In genomic region chr8:71628396-71629095, GRCm38 (mm10) we compare ENCODE assay signal across 8 mouse cellular contexts. TPM values are rescaled to one million over a fixed set of nuclear protein-coding genes. Genes with fewer than 3 reads are reported as not detected.
DNase-seq lines count a peak whose midpoint lies in the region; ATAC-seq and TF ChIP-seq lines count a peak whose summit lies in the region.

No protein-coding gene starts in this region.

- peak overlapping the region; percentile 54 for H3K4me3 ChIP-seq in kidney, embryonic 15.5 days (replicated peaks)
- H3K4me3 ChIP-seq in cortical plate, adult 2 months (ENCODE audit: insufficient read depth, low read length) = peak overlapping the region; percentile 15
- H3K4me3 ChIP-seq in intestine, embryonic 15.5 days (replicated peaks) = peak overlapping the region; percentile 56
- H3K4me3 ChIP-seq in midbrain, postnatal 0 days (ENCODE audit: low read depth, low read length) = peak overlapping the region; percentile 39

- WGBS in kidney, embryonic 15.5 days = 5% methylated on average over 16 of the region's 16 CpGs
- 5% methylated on average over 16 of the region's 16 CpGs for WGBS in intestine, embryonic 15.5 days
- 9% methylated on average over 10 of the region's 16 CpGs for WGBS in midbrain, postnatal 0 days

- H3K4me2 ChIP-seq in kidney, embryonic 15.5 days = peak overlapping the region; percentile 88
- peak overlapping the region; percentile 93 for H3K4me2 ChIP-seq in intestine, embryonic 15.5 days (replicated peaks)
- H3K4me2 ChIP-seq in midbrain, postnatal 0 days (ENCODE audit: low read depth, low read length, poor library complexity, severe bottlenecking) = peak overlapping the region; percentile 84

- peaks cover 30% of the 10 kb centered on the region for H3K27me3 ChIP-seq in kidney, embryonic 15.5 days
- peaks cover 8% of the 10 kb centered on the region for H3K27me3 ChIP-seq in intestine, embryonic 15.5 days (replicated peaks)
- no peaks in the 10 kb centered on the region for H3K27me3 ChIP-seq in midbrain, postnatal 0 days (ENCODE audit: insufficient read depth, low read length)

- no peak for ATAC-seq in kidney, embryonic 15.5 days (replicated peaks; ENCODE audit: low FRiP score)
- ATAC-seq in intestine, embryonic 15.5 days = peak; percentile 0; the same call in 1 of the 2 replicates
- ATAC-seq in midbrain, postnatal 0 days (ENCODE audit: low FRiP score) = no peak

- H3K27ac ChIP-seq in kidney, embryonic 15.5 days = peak overlapping the region; percentile 65
- H3K27ac ChIP-seq in cortical plate, adult 2 months (ENCODE audit: insufficient read depth, low read length) = no peak overlapping the region
- H3K27ac ChIP-seq in intestine, embryonic 15.5 days = peak overlapping the region; percentile 56
- H3K27ac ChIP-seq in midbrain, postnatal 0 days (ENCODE audit: low read depth, low read length) = peak overlapping the region; percentile 72

- H3K9me3 ChIP-seq in kidney, embryonic 15.5 days (replicated peaks) = peaks cover 8% of the 10 kb centered on the region
- no peaks in the 10 kb centered on the region for H3K9me3 ChIP-seq in intestine, embryonic 15.5 days
- H3K9me3 ChIP-seq in midbrain, postnatal 0 days (ENCODE audit: low read length) = no peaks in the 10 kb centered on the region

- H3K36me3 ChIP-seq in kidney, embryonic 15.5 days = peaks cover 33% of the 10 kb centered on the region
- peaks cover 19% of the 10 kb centered on the region for H3K36me3 ChIP-seq in intestine, embryonic 15.5 days
- peaks cover 12% of the 10 kb centered on the region for H3K36me3 ChIP-seq in midbrain, postnatal 0 days (ENCODE audit: insufficient read depth, low read length)

- TF ChIP-seq POLR2A in cortical plate, adult 2 months (IDR thresholded peaks at IDR 0.05; ENCODE audit: extremely low read depth, insufficient read depth, low read length) = no peak

- no peak for DNase-seq in kidney, postnatal 36 days
- DNase-seq in midbrain, postnatal 0 days (ENCODE audit: low spot score) = no peak
- DNase-seq in thymus, postnatal 0 days (ENCODE audit: low spot score) = no peak
- no peak for DNase-seq in left cerebral cortex, postnatal 25 days (ENCODE audit: low spot score in 2 of 2)
- no peak for DNase-seq in cerebellum, adult 9-10 months

- intact Hi-C loops in left cerebral cortex, postnatal 25 days (cut with DNase I) = no loop called here

- TF ChIP-seq CTCF in cortical plate, adult 2 months (IDR thresholded peaks at IDR 0.05; ENCODE audit: extremely low read depth, insufficient read depth, low read length) = no peak
- TF ChIP-seq CTCF in midbrain, postnatal 0 days (IDR thresholded peaks at IDR 0.05) = no peak

- peak overlapping the region; percentile 48 for H3K9ac ChIP-seq in kidney, embryonic 15.5 days
- peak overlapping the region; percentile 60 for H3K9ac ChIP-seq in intestine, embryonic 15.5 days
- peak overlapping the region; percentile 20 for H3K9ac ChIP-seq in midbrain, postnatal 0 days (replicated peaks; ENCODE audit: low read length, poor library complexity, severe bottlenecking)

- peaks cover 35% of the 10 kb centered on the region for H3K4me1 ChIP-seq in kidney, embryonic 15.5 days
- no peaks in the 10 kb centered on the region for H3K4me1 ChIP-seq in cortical plate, adult 2 months (ENCODE audit: control insufficient read depth, insufficient read depth, low read length)
- peaks cover 35% of the 10 kb centered on the region for H3K4me1 ChIP-seq in intestine, embryonic 15.5 days (replicated peaks)
- 0 out of 2 replicates have a peak, but pooled peaks cover 9% of the 10 kb centered on the region for H3K4me1 ChIP-seq in midbrain, postnatal 0 days (ENCODE audit: insufficient read depth, low read length)

RNA-seq across cellular contexts. Expression of gene Colgalt1, which starts 17.7 kb away (rescaled TPM):
- polyA plus RNA-seq in kidney, embryonic 15.5 days (2015; fragmentation: Nextera tagmentation; extraction: Ambion mirVana) = 67.7 and 78.0 TPM in 2 replicates
- polyA plus RNA-seq in cortical plate, adult 2 months (2012; rRNA removed) = 100 and 104 TPM in 2 replicates
- polyA plus RNA-seq in intestine, embryonic 15.5 days (2015; fragmentation: Nextera tagmentation; extraction: Ambion mirVana) = 70.8 and 73.5 TPM in 2 replicates
- 104 and 106 TPM in 2 replicates for total RNA-seq in midbrain, postnatal 0 days (2014; rRNA removed)
- 62.8 TPM in 2 replicates for polyA plus RNA-seq in midbrain, postnatal 0 days (2015; fragmentation: Nextera tagmentation; extraction: Ambion mirVana)
- polyA plus RNA-seq in thymus, postnatal 0 days (2015; fragmentation: Nextera tagmentation; extraction: Ambion mirVana) = 37.9 and 38.9 TPM in 2 replicates
- 10 to 100 TPM; 49.3 to 51.5 TPM for total RNA-seq in left cerebral cortex, postnatal 25 days (2021)

RNA-seq across cellular contexts. Expression of gene Fam129c, which starts 31.1 kb away (rescaled TPM):
- 4.7 and 5.6 TPM in 2 replicates for polyA plus RNA-seq in kidney, embryonic 15.5 days (2015; fragmentation: Nextera tagmentation; extraction: Ambion mirVana)
- 2.8 and 3.4 TPM in 2 replicates for polyA plus RNA-seq in cortical plate, adult 2 months (2012; rRNA removed)
- 2.9 and 3.6 TPM in 2 replicates for polyA plus RNA-seq in intestine, embryonic 15.5 days (2015; fragmentation: Nextera tagmentation; extraction: Ambion mirVana)
- 5.3 and 5.9 TPM in 2 replicates for total RNA-seq in midbrain, postnatal 0 days (2014; rRNA removed)
- 4.5 and 4.7 TPM in 2 replicates for polyA plus RNA-seq in midbrain, postnatal 0 days (2015; fragmentation: Nextera tagmentation; extraction: Ambion mirVana)
- polyA plus RNA-seq in thymus, postnatal 0 days (2015; fragmentation: Nextera tagmentation; extraction: Ambion mirVana) = 9.4 and 11.2 TPM in 2 replicates
- 1 to 10 TPM; 3.6 to 4.2 TPM for total RNA-seq in left cerebral cortex, postnatal 25 days (2021)

RNA-seq across cellular contexts. Expression of gene Pgls, which starts 36.6 kb away (rescaled TPM):
- polyA plus RNA-seq in kidney, embryonic 15.5 days (2015; fragmentation: Nextera tagmentation; extraction: Ambion mirVana) = 232 and 247 TPM in 2 replicates
- 34.3 and 35.4 TPM in 2 replicates for polyA plus RNA-seq in cortical plate, adult 2 months (2012; rRNA removed)
- polyA plus RNA-seq in intestine, embryonic 15.5 days (2015; fragmentation: Nextera tagmentation; extraction: Ambion mirVana) = 241 and 243 TPM in 2 replicates
- 333 and 399 TPM in 2 replicates for total RNA-seq in midbrain, postnatal 0 days (2014; rRNA removed)
- polyA plus RNA-seq in midbrain, postnatal 0 days (2015; fragmentation: Nextera tagmentation; extraction: Ambion mirVana) = 293 and 300 TPM in 2 replicates
- 340 and 346 TPM in 2 replicates for polyA plus RNA-seq in thymus, postnatal 0 days (2015; fragmentation: Nextera tagmentation; extraction: Ambion mirVana)
- 10 to 100 TPM; 35.1 to 38.7 TPM for total RNA-seq in left cerebral cortex, postnatal 25 days (2021)

RNA-seq across cellular contexts. Expression of gene Unc13a, which starts 43.0 kb away (rescaled TPM):
- 0.80 and 1.2 TPM in 2 replicates for polyA plus RNA-seq in kidney, embryonic 15.5 days (2015; fragmentation: Nextera tagmentation; extraction: Ambion mirVana)
- 199 and 221 TPM in 2 replicates for polyA plus RNA-seq in cortical plate, adult 2 months (2012; rRNA removed)
- polyA plus RNA-seq in intestine, embryonic 15.5 days (2015; fragmentation: Nextera tagmentation; extraction: Ambion mirVana) = 1.3 and 1.5 TPM in 2 replicates
- total RNA-seq in midbrain, postnatal 0 days (2014; rRNA removed) = 69.0 and 70.8 TPM in 2 replicates
- polyA plus RNA-seq in midbrain, postnatal 0 days (2015; fragmentation: Nextera tagmentation; extraction: Ambion mirVana) = 14.5 and 16.2 TPM in 2 replicates
- 0.58 and 0.68 TPM in 2 replicates for polyA plus RNA-seq in thymus, postnatal 0 days (2015; fragmentation: Nextera tagmentation; extraction: Ambion mirVana)
- total RNA-seq in left cerebral cortex, postnatal 25 days (2021) = 100 to 1,000 TPM; 318 to 327 TPM

RNA-seq across cellular contexts. Expression of gene Jak3, which starts 47.5 kb away (rescaled TPM):
- 6.3 and 7.2 TPM in 2 replicates for polyA plus RNA-seq in kidney, embryonic 15.5 days (2015; fragmentation: Nextera tagmentation; extraction: Ambion mirVana)
- polyA plus RNA-seq in cortical plate, adult 2 months (2012; rRNA removed) = 6.0 and 6.1 TPM in 2 replicates
- 9.0 and 9.2 TPM in 2 replicates for polyA plus RNA-seq in intestine, embryonic 15.5 days (2015; fragmentation: Nextera tagmentation; extraction: Ambion mirVana)
- 9.0 and 12.3 TPM in 2 replicates for total RNA-seq in midbrain, postnatal 0 days (2014; rRNA removed)
- polyA plus RNA-seq in midbrain, postnatal 0 days (2015; fragmentation: Nextera tagmentation; extraction: Ambion mirVana) = 6.4 and 7.1 TPM in 2 replicates
- polyA plus RNA-seq in thymus, postnatal 0 days (2015; fragmentation: Nextera tagmentation; extraction: Ambion mirVana) = 17.0 and 20.3 TPM in 2 replicates
- total RNA-seq in left cerebral cortex, postnatal 25 days (2021) = 1 to 10 TPM; 3.9 to 4.8 TPM
